Mouse (Mus musculus): ENCODE results near the gene Fbxw25. TPM values are rescaled to one million over a fixed set of nuclear protein-coding genes. Genes with fewer than 3 reads are reported as not detected.
A peak's percentile ranks its signal among the peaks of the same experiment; 100 is the strongest.
"Not testable (repeated sequence)": the region's sequence is repeated elsewhere in the genome, so short reads cannot be mapped to it uniquely, and the experiment has no call there.

Fbxw25 gene
- not detected for total RNA-seq (2021)
- long read RNA-seq, experiment 1 = 0 reads
- long read RNA-seq, experiment 2 = 0 reads

DNA sequence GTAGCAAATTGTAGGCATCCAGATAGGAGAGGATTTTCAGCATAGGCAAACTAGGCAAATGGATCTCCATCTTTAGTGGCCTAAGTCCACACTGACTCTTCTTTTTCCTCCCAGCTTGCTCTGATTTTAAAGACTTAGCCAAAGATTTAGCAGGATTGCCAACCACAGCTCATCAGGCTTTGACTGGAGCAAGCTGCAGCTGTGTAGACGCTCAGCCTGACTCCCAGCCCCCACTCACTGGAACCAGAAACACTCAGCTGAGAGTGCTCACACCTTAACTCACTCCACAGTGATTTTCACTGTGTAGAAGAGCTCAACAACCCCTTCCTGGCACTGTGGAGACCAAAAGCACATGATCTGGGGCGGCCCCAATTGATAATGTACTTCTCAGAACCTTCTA is at the start of gene Fbxw25:
Fbxw25 (minus strand) TSS at position 101 of the 400 bp plus-strand sequence.
- DNase-seq; H3K4me3 ChIP-seq; H3K27ac ChIP-seq; intact Hi-C loops (cut with DNase I): not testable (repeated sequence)

DNA sequence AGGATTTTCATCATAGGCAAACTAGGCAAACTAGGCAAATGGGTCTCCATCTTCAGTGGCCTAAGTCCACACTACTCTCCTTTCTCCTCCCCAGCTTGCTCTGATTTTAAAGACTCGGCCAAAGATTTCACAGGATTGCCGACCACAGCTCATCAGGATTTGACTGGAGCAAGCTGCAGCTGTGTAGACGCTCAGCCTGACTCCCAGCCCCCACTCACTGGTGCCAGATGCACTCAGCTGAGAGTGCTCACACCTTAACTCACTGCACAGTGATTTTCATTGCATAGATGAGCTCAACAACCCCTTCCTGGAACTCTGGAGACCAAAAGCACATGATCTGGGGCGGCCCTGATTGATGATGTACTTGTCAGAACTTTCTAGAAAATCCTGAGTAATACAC is 38.1 kb upstream of the Fbxw25 start, which contains the start of gene Fbxw18:
Fbxw18 (minus strand) TSS at position 101 of the 400 bp plus-strand sequence.
- intact Hi-C loops (cut with DNase I); DNase-seq; H3K27ac ChIP-seq; H3K4me3 ChIP-seq: not testable (repeated sequence)

DNA sequence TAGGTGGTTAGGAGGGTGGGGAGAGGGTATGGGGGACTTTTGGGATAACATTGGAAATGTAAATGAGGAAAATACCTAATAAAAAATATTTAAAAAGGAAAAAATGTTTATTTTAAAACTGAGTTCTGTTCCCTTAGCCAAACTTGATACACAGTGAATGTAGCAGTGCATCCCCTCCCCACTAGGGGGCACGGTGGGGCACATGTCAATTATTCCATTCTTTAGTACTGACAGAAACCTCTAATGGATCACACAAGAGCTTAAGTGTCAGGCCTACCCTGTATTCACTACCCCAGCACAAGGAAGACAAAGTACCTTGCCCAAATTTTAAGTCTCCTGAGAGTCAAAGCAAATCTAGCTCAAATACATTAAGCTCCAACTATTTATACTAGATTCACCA is 20.8 kb upstream of the Fbxw25 start:
- peak; percentile 65 for TF ChIP-seq CTCF (IDR thresholded peaks at IDR 0.05)
- DNase-seq = peak; percentile 40
- Histone ChIP-seq H3K27ac (no peak overlapping the region), H3K4me3 (no peak overlapping the region)
- intact Hi-C loops (cut with DNase I) = no loop called here

- not testable (repeated sequence) for DNase-seq
These were observed 38.5 kb downstream of the Fbxw25 start, which contains the start of gene Fbxw24 for GRCm38 (mm10) chr9:109625957-109626356. Gene Fbxw24 (minus strand): TSS chr9:109626057.

DNA sequence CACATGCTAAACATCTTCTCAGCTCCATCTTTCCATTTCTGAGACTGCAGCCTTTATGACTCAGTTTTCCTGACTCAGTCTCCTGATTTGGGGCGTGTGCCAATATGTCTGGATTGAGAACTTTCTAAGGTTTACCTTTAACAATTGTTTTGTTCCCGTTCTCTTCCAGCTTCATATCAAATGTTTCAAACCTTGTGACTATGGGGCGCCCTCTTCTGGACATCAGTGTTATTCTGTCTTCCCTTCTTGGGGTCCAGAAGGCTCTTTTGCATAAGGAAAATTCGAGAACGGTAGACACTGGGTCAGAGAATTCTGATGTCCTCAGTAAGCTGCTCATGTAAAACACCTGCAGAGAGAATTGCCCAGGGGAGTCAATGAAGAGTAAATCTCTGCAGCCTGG is 57.6 kb downstream of the Fbxw25 start:
- H3K4me3 ChIP-seq; DNase-seq; intact Hi-C loops (cut with DNase I); H3K27ac ChIP-seq: not testable (repeated sequence)

More at GRCm38 (mm10) chr9:109625957-109626356, 38.5 kb downstream of the Fbxw25 start, which contains the start of gene Fbxw24:
- H3K4me3 ChIP-seq; H3K27ac ChIP-seq; intact Hi-C loops (cut with DNase I): not testable (repeated sequence)

DNA sequence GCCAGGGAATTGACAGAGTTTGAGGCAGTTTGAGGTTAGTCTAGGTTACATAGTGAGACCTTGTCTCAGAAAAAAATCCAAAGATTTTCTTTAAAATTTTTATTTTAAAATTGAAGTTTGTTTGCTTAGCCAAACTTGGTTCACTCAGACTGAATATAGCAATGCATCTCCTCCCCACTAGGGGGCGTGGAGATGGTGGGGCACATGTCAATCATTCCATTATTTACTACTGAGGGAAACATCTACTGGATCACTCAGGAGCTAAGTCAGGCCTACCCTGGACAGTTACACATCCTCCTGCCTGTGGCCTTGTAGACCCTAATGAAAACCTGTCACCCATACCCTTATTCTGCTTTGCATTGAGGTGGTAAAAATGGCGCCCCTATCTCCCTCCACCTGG is 62.3 kb downstream of the Fbxw25 start:
- intact Hi-C loops (cut with DNase I); H3K27ac ChIP-seq; DNase-seq; H3K4me3 ChIP-seq: not testable (repeated sequence)

DNA sequence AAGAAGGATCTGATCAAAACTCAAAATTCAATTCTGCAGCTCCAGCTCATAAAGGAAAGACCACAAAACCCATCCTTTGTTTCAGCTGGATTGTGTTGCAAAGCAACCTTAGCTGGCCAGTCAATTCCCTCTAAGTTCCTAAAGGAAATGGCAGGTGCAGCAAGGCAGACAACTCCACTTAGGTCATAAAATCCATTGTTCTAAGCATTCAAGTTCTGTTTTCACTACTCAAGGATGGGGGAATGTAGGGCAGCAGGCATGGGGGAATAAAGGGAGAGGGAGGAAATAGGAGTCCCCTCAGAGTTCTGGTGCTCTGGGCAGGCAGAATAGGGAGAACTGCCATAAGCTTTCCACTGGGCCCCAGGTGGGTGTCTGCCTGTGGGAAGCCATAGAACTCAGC is 67.2 kb downstream of the Fbxw25 start:
- Histone ChIP-seq H3K27ac (no peak overlapping the region), H3K4me3 (no peak overlapping the region)
- DNase-seq = no peak
- intact Hi-C loops (cut with DNase I) = no loop called here
- TF ChIP-seq CTCF (IDR thresholded peaks at IDR 0.05) = no peak

Other genes with a start within 250 kb of the Fbxw25 start
- gene Fbxw16, start 215.5 kb downstream of the Fbxw25 start, total RNA-seq (2021) = not detected
- gene Fbxw19, start 168.8 kb downstream of the Fbxw25 start, total RNA-seq (2021) = not detected
- gene Fbxw15, start 96.4 kb downstream of the Fbxw25 start, total RNA-seq (2021) = not detected
- not detected for gene Fbxw24, start 38.6 kb downstream of the Fbxw25 start, total RNA-seq (2021)
- gene Fbxw18, start 38.0 kb upstream of the Fbxw25 start, total RNA-seq (2021) = not detected
- gene Fbxw26, start 81.4 kb upstream of the Fbxw25 start, total RNA-seq (2021) = not detected
- gene Fbxw27, start 126.0 kb upstream of the Fbxw25 start, total RNA-seq (2021) = not detected
- not detected for gene Spink8, start 147.6 kb upstream of the Fbxw25 start, total RNA-seq (2021)
- gene Nme6, start 168.1 kb upstream of the Fbxw25 start, total RNA-seq (2021) = 10 to 100 TPM; 27.4 to 33.1 TPM
- not detected for gene Camp, start 185.0 kb upstream of the Fbxw25 start, total RNA-seq (2021)
- 1 to 10 TPM; 4.3 to 5.0 TPM for gene Cdc25a, start 210.9 kb upstream of the Fbxw25 start, total RNA-seq (2021)

Measured in gastrocnemius, adult 2 months (tissue).